Mouse (Mus musculus) stomach, postnatal 0 days (tissue): ENCODE data around the gene Rbm12.
"Not testable (repeated sequence)": the region's sequence is repeated elsewhere in the genome, so short reads cannot be mapped to it uniquely, and the experiment has no call there.

Experiments
- CTCF ChIP-seq: IDR thresholded peaks from 2 replicates; pipeline ENCODE4 v1.5.1; 2016; ENCODE audit warnings: antibody characterized with exemption, low read depth, mild to moderate bottlenecking, moderate library complexity
- EP300 ChIP-seq: optimal IDR thresholded peaks from 2 replicates; pipeline ENCODE3; 2016; ENCODE audit warnings: antibody characterized with exemption

- not testable (repeated sequence) for TF ChIP-seq CTCF, EP300
Observed at GRCm38 (mm10) chr2:156112080-156112423, 274 bp upstream of the Rbm12 start.
